Mouse (Mus musculus): ENCODE data around the gene Akap1.

The Akap1 gene

DNA sequence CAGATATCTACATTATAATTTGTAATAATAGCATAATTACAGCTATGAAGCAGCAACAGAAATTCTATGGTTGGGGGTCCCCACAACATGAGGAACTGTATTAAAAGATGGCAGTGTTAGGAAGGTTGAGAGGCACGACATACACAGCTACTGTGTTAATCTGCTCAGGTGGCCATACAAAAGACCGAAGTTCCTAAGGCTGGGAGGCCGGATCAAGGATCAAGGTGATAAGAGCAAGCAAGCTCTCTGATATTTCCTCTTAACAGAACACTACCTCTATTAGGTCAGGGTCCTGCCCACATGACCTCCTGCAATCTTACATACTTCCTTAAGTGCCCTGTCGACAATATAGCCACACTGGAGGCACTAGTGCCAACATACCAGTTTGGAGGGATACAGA, 80.9 kb downstream of the Akap1 start:
- in situ Hi-C loops (cut with MboI, MseI): loop anchor here (25.0 kb wide), 1 partner anchor 871 kb away; the partner anchor contains the start of gene Olfr464

DNA sequence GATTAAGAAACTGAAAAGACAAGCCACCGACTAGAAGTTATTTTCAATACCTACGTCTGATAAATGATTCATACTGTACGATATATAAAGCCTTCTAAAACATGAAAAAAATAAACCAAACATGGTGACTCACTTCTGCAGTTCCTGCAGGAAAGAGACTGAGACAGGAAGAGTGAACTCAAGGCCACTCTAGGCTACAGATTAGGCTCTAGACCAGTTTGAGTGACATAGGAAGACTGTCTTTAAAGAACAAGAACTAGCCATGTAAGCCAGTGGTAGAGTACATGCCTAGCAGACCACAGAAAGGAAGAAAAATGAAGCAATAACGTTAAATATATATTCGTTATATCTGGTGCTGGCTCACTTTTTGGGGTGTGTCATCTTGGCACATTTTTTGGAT, 81.9 kb downstream of the Akap1 start:
- in situ Hi-C loops (cut with MboI, MseI): loop anchor here (25.0 kb wide), 1 partner anchor 870 kb away; the partner anchor contains the start of gene Olfr464
